Comparison of ENCODE assay signal across 25 mouse cellular contexts in the genomic region with DNA sequence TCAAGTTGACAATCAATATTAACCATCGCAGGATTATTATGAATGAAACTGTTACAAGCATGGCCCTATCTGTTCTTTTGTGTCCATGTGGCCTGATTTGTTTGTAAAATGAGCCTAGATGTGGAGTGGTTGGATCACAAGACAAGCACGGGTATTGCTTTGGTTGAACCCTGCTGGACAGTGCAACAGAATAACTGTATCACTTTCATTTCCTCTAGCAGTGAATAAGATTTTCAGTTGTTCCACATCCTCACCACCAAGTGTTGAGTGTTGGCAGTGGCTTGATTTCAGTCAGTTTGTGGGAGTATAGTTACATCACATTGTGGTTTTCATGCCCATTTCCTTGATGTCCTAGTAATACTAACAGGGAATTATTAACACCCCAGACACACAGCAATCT. TPM values are rescaled to one million over a fixed set of nuclear protein-coding genes. Genes with fewer than 3 reads are reported as not detected.
DNase-seq lines count a peak whose midpoint lies in the region; ATAC-seq and TF ChIP-seq lines count a peak whose summit lies in the region.
"Had no signal": no experiment of that assay in that cellular context is flagged by ENCODE, and none has a peak within 500 bp of the region (broad histone marks: within the 10 kb centered on the region; RNA-seq: fewer than 3 reads in every experiment).

No protein-coding gene starts in this region.

- no peak for TF ChIP-seq POLR2A in lung, adult 2 months (IDR thresholded peaks at IDR 0.05; ENCODE audit: borderline replicate concordance, extremely low read depth, low read depth, low read length)
- TF ChIP-seq POLR2A in bone marrow macrophage, adult 2 months (IDR thresholded peaks at IDR 0.05; ENCODE audit: borderline replicate concordance, low read depth, low read length): no peak

- no peaks in the 10 kb centered on the region for H3K4me1 ChIP-seq in lung, adult 2 months (ENCODE audit: control insufficient read depth, insufficient read depth, low read length)
- peaks cover 9% of the 10 kb centered on the region for H3K4me1 ChIP-seq in bone marrow macrophage, adult 2 months (ENCODE audit: control insufficient read depth, insufficient read depth, low read length)
- H3K4me1 ChIP-seq: embryonic facial prominence, embryonic 12.5 days; heart, embryonic 10.5 days; heart, embryonic 15.5 days; hindbrain, embryonic 10.5 days; hindbrain, embryonic 15.5 days had no signal

- H3K4me3 ChIP-seq in lung, adult 2 months (replicated peaks; ENCODE audit: extremely low read depth, low read depth, low read length): no peak overlapping the region
- H3K4me3 ChIP-seq in bone marrow macrophage, adult 2 months (ENCODE audit: insufficient read depth, low read length): no peak overlapping the region
- H3K4me3 ChIP-seq in macrophage (ENCODE audit: inconsistent target): no peak overlapping the region
- H3K4me3 ChIP-seq: embryonic facial prominence, embryonic 12.5 days; heart, embryonic 10.5 days; heart, embryonic 15.5 days; hindbrain, embryonic 10.5 days; hindbrain, embryonic 15.5 days had no signal

- ATAC-seq in monocyte, adult 5-6 weeks (replicated peaks; ENCODE audit: insufficient number of reproducible peaks, low FRiP score, low TSS enrichment, poor library complexity, severe bottlenecking): 0 out of 2 replicates have a peak, but pooled peaks have one; percentile 50
- ATAC-seq: forebrain, embryonic 16.5 days had no signal

- H3K79me2 ChIP-seq in macrophage (ENCODE audit: inconsistent target): no peaks in the 10 kb centered on the region

- intact Hi-C loops in left cerebral cortex, postnatal 36 days (cut with DNase I): no loop called here

- DNase-seq in lung, postnatal 25 days (ENCODE audit: low spot score): peak; percentile 3
- no peak for DNase-seq in lung, adult 2 months
- no peak for DNase-seq in left cerebral cortex, postnatal 36 days (ENCODE audit: low spot score in 2 of 2)
- no peak for DNase-seq in retina, embryonic 14.5 days (ENCODE audit: low spot score)
- no peak for DNase-seq in layer of hippocampus, adult 11-12 months (ENCODE audit: low spot score)
- DNase-seq: adrenal gland, adult 8-10 months; adrenal gland, postnatal 36 days; cerebellum, adult 11 months; cerebellum, adult 8-10 months; cerebellum, postnatal 14 days; gastrocnemius, postnatal 36 days; heart, adult 18-20 months; heart, postnatal 14 days had no signal

- no peaks in the 10 kb centered on the region for H3K36me3 ChIP-seq in macrophage (ENCODE audit: inconsistent target)
- H3K36me3 ChIP-seq: embryonic facial prominence, embryonic 12.5 days; G1E; heart, embryonic 10.5 days; heart, embryonic 15.5 days; hindbrain, embryonic 10.5 days; hindbrain, embryonic 15.5 days had no signal

- 83% methylated on average over 2 of the region's 2 CpGs for whole genome bisulfite sequencing in lung, adult 2 months
- WGBS in macrophage (ENCODE audit: missing documents): 21% methylated on average over 2 of the region's 2 CpGs

- H3K27ac ChIP-seq in bone marrow macrophage, adult 2 months (ENCODE audit: insufficient read depth, low read depth, low read length): peak overlapping the region; percentile 77
- peak overlapping the region; percentile 74 for H3K27ac ChIP-seq in macrophage
- H3K27ac ChIP-seq: embryonic facial prominence, embryonic 12.5 days; heart, embryonic 10.5 days; heart, embryonic 15.5 days; hindbrain, embryonic 10.5 days; hindbrain, embryonic 15.5 days had no signal

- no peak for TF ChIP-seq CTCF in lung, adult 2 months (IDR thresholded peaks at IDR 0.05; ENCODE audit: insufficient read depth, low read length)
- no peak for TF ChIP-seq CTCF in bone marrow macrophage, adult 2 months (IDR thresholded peaks at IDR 0.05; ENCODE audit: low read depth, low read length)

RNA-seq across cellular contexts. Expression of a gene that starts 45.5 kb away (rescaled TPM):
- polyA plus RNA-seq in lung, adult 2 months (2012; rRNA removed): 0.11 and 0.18 TPM in 2 replicates
- 0.19 and 0.69 TPM in 2 replicates for polyA plus RNA-seq in bone marrow macrophage, adult 2 months (2012; ENCODE audit: insufficient read depth, insufficient read length, missing spikeins)
- total RNA-seq in macrophage (2018; cell fraction: chromatin; rRNA removed): 1 to 10 TPM in 8 of 26 experiments, under 1 TPM in 15, not detected in 3; 0.22 to 9.0 (median 0.70) TPM
- total RNA-seq in macrophage (2018; cell fraction: cytosol; rRNA removed): 1 to 10 TPM in 21 of 26 experiments, under 1 TPM in 5; 0.48 to 4.7 (median 1.5) TPM
- total RNA-seq in macrophage (2018; cell fraction: nucleus; rRNA removed): 1 to 10 TPM in 23 of 26 experiments, under 1 TPM in 3; 0.64 to 9.1 (median 3.3) TPM
- polyA plus RNA-seq in macrophage (2018): 0.53 to 2.3 TPM (median 0.56 TPM) in 3 replicates
- total RNA-seq in monocyte, adult 5-6 weeks (2017): 0.32 to 2.0 TPM (median 0.57 TPM) in 3 replicates
- not detected for total RNA-seq in left cerebral cortex, postnatal 36 days (2021)
- total RNA-seq: G1E; gastrocnemius, adult 8-10 months; gastrocnemius, postnatal 36 days; heart, postnatal 14 days had no signal
- polyA plus RNA-seq: embryonic facial prominence, embryonic 12.5 days; forebrain, embryonic 11.5 days; G1E; heart, embryonic 10.5 days; hindbrain, embryonic 10.5 days; hindbrain, embryonic 15.5 days had no signal
